Mouse (Mus musculus) cerebellum, adult 2 months (tissue): Measurements from ENCODE around the gene Ppm1j.

Experiments used
- CTCF ChIP-seq: fragments of 200-500 bp; IDR thresholded peaks from 2 replicates; pipeline ENCODE4 v1.5.1; 2011; ENCODE audit warnings: low read depth, mild to moderate bottlenecking, control low read depth, low read length, moderate library complexity, borderline replicate concordance; ENCODE audit not compliant: insufficient read depth
- POLR2A ChIP-seq: fragments of 200-500 bp; IDR thresholded peaks from 2 replicates; pipeline ENCODE4 v1.6.1; 2011; ENCODE audit warnings: low read length, control low read depth, borderline replicate concordance; ENCODE audit not compliant: insufficient read depth

DNA sequence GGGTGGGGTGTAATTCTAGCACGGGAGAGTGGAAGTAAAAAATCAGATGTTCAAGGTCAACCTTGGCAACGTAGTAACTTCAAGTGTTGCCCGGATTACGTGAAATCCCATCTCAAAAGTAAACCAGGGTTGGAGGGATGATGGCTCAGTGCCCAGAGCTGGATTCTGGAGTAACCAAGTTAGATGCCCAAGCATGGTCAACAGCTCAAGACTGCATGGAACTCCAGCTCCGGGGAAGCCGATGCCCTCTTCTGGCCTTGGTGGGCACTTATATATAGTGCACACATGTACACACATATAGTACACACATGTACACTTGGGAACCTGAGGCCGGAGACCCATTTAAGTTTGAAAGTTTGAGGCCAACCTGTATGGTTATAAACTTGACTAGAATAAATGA, 35.3 kb downstream of the Ppm1j start:
- TF ChIP-seq POLR2A: no peak
- TF ChIP-seq CTCF: no peak
